Mouse (Mus musculus) embryo, embryonic 10.5 days (tissue): ENCODE results near the gene B3galt1.

ENCODE experiments used
- DNase-seq: peaks from one replicate; pipeline ENCODE4 v3.0.0-alpha.2; 2015; ENCODE audit warnings: low spot score

B3galt1 gene

DNA sequence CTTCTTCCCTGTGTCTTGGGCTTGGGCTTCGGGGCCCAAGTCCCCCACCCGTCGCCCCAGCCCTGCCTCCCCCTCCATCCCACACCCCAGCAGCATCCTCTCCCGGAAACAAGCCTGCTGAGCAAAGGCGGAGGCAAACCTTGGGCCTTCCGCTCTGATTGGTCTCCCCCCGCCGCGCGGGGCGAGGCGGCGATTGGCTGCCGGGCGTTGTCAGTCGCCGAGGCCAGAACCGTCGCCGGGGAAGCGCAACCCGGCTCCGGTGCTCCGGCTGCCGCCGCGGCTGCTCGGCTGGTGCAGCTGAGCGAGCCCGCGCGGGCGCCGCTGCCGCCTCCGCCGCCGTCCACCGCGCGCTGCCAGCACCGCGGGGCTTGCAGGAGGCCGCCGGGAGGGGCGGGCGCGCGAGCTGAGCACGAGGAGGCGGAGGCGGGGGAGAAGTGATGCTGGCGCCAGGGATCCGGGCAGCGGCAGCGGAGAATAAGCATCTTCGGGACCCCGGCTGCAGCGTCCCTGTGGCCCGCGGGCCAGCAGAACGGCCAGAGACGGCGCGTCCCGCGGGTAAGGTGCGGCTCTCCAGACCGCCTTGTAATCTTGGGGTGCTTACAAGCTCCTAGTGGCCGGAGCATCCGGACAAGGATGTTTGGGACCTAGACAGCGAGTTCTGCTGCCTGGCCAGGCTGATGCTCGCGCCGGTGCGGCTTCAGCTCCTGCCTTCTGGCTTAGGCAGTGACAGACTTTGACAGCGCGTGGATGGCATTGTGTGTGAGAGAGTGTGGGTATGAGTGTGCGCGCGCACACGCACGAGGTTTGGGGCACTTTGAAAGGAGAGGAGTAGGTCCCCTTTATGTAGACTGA, at the start of gene B3galt1:
Gene B3galt1, plus strand, starts transcription at position 392 of the 852 bp plus-strand sequence.
- peak; percentile 92 for DNase-seq

DNA sequence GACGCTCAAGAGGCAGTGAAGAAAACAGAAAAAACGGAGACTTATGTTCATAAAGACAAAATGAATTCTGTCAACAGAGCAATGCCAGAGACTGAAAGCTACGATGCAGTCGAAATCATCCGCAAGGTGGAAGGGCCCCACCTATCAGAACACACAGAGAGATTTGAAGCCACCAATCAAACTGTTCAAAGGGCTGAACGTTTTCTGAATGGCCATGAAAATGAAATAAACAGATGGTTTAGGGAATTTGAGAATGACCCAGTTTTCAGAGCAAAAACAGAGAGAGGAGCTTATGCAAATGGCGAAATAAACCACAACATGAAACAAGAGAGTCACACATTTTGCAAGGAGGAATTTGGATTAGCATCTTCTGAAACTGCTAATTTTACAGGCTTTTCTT, 49.3 kb upstream of the B3galt1 start:
- DNase-seq: no peak

DNA sequence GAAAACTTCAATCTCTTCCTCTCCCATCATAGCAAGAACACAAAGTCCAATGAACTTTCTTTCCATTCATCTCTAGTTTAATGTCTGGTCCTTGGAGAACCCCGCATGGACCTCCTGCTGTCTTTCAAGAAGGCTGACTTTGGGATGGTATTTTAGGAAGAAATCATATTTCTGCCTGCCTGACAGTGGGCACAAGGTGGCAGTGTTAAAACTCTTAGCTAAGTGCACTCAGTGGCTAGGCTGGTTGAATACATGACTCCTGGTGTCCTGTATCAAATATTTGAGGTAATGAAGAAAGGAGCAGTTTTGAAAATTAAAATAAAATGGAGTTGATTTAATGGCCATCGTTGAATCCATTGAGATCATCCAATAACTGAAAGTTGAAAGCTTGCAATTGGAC, 30.3 kb upstream of the B3galt1 start:
- no peak for DNase-seq

DNA sequence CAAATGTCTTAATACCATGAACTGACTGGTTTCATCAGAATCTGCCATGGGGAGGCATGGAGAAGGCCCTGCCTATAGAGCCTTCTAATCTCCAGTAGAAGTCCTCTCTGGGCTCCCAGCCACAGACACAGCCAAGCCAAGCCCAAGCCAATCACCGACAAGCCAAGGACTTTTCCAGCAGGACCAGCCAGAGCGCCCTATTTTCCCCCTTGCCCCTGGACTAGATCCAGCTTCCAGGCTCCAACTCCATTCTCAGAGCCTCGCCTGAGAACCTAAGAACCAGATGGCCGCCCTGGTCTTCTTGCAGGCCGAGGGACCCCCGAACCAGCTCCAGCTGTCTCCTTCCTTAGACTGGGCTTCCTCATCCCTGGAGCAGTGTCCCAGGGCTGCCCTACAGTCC, 26.2 kb upstream of the B3galt1 start:
- no peak for DNase-seq

DNA sequence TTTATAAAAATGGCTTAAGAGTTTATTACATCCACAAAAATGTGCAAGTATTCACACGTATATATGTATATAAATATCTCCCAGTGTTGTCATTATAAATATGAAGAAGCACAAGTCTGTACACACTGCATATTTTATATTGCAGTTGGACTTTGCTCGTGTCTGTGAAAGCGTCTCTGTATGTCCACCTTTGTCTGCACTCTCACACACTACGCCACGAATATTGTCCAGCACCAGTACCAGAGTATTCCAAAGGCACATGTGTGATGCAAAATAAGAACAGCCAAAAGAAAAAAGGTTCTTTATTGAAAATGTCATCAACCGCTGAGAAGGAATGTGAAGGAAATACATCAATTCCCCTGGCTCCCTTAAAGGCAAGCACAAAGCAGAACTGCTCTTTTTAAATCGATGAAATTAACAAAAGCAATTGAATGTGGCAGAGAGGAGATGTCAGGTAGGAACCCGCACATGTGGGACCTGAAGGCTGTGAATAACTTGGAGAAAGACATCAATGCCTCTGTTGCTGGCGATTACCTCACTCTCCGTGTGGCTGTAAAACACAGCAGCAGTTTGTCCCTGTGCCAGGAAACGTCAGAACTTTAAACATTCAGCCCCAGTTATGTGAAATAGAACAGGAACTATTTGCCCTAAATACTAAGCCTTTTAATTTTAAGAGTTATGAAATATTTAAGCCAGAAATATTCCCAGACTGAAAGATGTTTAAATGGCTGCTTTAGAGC, 23.5 kb upstream of the B3galt1 start:
- DNase-seq: no peak

DNA sequence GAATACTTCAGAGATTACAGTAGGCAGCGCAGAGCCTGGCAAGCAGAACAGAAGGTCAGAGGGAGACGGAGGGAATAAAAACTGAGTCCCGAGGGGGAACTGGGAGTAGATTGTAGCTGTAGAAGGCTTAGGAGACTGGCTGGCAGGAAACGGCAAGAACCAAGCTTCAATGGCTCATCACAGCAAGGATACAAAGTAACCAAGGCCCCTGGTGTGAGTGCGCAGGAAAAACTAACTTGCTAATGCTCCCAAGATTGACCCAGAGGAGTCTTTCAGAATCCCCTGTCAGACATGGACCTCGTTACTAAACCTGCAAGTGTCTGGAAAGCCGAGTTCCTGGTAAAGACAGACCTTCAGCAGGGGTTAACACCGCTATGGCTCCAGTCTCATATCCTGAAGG, 21.2 kb upstream of the B3galt1 start:
- DNase-seq: no peak

DNA sequence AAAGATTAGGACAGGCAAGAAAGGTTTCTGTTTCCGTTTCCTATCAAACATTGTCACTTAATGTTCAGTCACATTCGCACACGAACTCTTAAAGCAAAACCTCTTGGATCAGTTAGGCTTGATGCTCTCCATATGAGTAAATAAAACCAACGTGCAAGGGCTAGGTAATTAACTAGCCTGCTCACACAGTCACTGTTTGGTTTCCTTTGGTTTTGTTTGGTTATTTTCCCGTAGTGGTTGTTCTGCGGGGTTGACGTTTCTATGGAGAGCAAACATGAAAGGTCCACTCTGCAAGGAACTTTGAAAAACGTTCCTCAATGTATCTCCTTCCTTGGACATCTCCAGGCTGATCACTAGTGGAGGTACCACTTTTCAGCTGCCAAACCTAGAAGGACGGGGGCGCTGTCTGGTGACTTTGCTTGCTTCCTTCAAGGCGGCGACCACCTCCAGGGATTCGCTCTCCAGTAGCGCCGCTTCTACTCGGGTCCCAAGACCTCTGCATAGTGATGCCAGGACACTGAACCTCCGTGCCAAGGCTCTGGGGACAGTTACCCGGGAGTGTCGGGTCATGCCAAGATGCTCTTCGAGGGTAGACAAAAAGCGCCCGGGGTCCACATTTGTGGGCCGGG, 706 bp upstream of the B3galt1 start:
- peak; percentile 79 for DNase-seq

DNA sequence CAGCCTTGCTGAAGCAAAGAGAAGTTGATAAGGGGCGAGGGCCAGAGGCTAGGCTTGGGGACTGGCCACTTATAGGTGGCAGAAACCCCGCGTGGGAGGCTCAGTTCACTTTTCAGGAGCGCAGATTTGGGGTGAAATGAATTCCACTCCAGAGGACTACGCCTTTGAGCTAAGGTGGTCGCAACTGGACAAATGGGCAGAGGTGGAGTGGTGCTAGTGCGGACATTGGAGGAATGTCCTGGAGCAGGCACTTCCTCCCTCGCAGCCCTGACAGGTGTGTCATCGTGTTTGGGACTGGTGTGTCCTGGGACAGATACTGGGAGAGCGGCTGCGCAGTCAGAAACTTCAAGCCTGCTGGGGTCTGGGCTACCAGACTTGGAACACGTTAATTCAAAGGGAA, 895 bp downstream of the B3galt1 start:
- peak; percentile 35 for DNase-seq

DNA sequence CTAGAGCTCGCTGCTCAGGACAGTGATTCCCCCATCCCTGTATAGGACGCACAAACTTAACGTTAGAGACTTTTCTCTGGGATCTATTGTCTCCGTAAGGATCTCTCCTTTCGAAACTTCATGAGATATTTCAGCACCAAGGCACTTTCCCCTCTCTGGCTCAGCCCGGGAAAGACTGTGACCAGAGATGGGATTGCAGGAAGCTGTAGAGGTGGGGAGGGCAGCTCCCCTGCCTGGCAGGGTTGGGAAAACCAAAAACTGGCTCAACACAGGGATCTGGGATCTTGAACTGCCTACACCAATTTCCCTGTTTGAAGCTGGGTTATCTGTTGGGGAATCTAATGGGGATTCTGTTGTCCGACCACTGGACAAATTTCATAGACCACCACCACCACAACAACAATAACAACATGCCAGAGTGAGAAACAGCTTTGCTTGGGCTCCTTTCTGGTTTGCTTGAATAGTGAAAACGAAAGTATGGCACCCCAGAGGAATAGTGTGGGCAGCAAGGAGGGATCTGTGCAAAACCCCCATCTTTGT, 1.5 kb downstream of the B3galt1 start:
- DNase-seq: no peak

GRCm38 (mm10) chr2:67576634-67577033, 11.0 kb downstream of the B3galt1 start:
- DNase-seq: peak; percentile 11

DNA sequence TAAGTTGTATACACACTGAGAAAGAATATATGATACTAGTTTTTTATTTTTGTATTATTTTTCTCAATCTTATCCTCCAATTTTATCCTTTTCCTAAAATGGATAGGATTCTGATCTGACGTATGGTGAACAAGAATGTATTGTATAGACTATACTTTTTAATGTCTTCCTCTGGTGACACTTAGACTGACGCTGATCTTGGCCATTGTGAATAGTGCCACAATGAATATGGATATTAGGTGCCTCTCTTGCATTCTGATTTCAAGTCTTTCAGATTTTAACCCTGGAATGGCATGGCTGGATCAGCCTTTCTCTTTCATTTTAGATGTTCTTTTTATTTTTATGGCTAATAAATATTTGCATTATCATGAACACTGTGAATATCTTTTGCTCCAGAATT, 17.4 kb downstream of the B3galt1 start:
- no peak for DNase-seq

- no peak for DNase-seq
Observed at GRCm38 (mm10) chr2:67590408-67590807, 24.7 kb downstream of the B3galt1 start.

GRCm38 (mm10) chr2:67591831-67592629, 26.4 kb downstream of the B3galt1 start:
- no peak for DNase-seq

DNA sequence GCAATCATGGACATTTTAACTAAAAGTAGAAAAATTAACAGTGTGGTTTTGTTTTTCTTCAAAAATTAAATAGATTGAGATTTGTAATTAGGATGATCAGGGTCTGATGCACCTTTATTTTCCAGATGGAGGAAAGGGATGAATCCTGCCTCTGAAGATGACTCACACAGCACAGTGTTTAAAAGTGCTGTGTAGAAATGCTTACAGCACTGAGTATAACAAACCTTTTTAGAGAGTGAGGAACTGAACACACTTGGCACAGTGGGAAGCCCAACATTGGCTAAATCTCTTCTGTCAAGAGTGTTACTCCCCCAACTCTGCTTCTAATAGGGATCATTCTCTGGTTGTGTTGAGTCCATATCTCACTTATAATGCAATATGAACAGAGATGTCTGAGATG, 57.2 kb downstream of the B3galt1 start:
- no peak for DNase-seq

GRCm38 (mm10) chr2:67627667-67628066, 62.0 kb downstream of the B3galt1 start:
- DNase-seq: no peak

GRCm38 (mm10) chr2:67628289-67628688, 62.6 kb downstream of the B3galt1 start:
- DNase-seq: no peak

DNA sequence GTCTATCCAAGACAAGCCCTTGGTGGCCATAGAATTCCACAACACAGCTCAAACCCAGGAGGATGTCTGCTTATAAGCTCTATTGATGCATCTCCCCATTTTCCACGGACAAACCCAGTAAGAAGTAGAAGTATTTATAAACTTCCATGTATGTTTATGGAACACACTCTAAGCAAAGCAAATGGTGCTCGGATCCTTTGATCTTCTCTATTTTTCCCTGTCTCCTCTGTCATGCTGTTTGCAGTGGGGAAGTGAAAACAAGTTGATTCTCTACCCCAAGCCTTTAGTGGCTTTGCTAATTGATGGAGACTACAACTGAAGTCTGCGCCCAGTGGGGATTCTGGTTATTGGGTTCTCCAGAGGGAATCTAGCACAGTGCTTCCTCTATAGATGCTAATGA, 89.2 kb downstream of the B3galt1 start:
- DNase-seq: no peak

- no peak for DNase-seq
Observed at GRCm38 (mm10) chr2:67657372-67657771, 91.7 kb downstream of the B3galt1 start.

GRCm38 (mm10) chr2:67658091-67658490, 92.4 kb downstream of the B3galt1 start:
- DNase-seq: no peak

DNA sequence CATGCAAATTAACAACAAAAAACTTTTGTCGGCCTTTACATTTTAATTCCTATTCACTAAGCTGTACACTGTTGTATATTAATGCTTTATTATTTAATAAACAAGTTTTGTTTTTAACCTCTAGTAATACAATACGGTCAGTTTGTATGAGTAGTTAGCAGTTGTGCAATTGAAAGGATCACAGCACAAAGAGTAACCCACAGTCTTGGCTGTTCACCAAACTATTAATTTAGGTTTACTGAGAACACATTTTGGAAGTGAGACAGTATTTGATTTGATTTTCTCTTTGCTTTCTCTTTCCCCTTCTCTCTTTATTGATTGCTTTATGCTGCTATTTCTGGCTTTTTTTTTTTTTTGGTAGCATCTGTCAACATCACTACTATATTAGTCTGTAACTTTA, 106.0 kb downstream of the B3galt1 start:
- no peak for DNase-seq

DNA sequence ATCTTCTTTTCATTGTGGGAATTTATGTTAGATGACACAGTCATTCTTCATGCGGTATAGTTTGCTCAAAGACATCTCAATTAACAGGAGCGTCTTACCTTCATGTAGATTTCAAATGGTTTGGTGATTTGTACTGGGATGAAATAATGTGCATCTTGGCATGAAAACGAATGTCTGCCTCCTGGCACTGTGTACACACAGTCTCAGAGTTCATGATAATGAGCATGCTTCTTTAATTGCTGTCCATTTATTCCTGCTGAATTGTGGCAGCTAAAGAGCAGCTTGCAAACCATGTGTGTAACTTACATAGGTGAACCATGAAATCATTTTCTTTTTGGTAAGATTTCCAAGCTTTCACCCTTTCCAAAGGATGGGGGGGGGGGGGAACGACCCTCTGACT, 112.0 kb downstream of the B3galt1 start:
- DNase-seq: no peak

GRCm38 (mm10) chr2:67724249-67724648, 158.6 kb downstream of the B3galt1 start:
- DNase-seq: no peak
